8 mouse cellular contexts compared by ENCODE assay signal in the genomic region with DNA sequence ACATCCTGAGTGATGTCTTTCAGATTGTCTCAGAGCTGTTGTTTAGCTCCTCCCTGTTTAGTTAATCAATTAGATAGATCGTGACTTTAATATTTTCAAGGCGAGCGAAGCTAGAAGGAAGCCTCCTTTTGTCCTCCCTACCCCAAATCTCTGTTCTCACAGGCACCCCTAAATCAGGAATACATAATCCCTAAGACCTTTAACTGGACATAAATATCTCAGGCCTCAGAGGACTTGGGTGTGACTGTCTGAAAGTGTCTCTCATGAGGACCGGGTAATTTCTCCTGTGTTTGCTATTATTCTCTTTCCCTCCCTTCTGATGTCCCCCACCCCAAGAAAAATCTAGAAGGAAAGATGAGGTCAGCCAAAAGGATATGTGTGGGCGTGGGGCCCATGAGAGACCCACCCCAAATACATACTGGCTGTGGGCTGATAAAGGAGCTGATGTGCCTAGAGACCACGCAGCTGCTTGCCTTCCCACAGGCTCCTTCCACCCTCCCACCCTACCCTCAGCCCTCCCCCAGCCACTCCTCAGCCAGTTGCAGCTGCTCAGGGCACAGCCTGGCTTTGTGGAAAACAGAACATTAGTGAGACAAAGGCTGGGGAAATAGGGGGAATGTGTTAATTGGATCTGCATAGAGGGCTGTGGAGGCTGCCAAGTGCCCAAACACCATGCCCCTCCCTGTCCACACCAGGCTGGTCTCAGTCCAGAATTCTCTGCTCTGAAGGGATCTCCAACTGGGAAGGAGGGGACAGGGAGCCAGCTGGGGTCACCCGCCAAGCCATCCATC.
DNase-seq lines count a peak whose midpoint lies in the region; ATAC-seq and TF ChIP-seq lines count a peak whose summit lies in the region.

No protein-coding gene starts in this region.

- H3K36me3 ChIP-seq in kidney, postnatal 0 days (ENCODE audit: insufficient read depth, low read length): no peaks in the 10 kb centered on the region
- no peaks in the 10 kb centered on the region for H3K36me3 ChIP-seq in embryonic facial prominence, embryonic 10.5 days (replicated peaks)
- no peaks in the 10 kb centered on the region for H3K36me3 ChIP-seq in hindbrain, embryonic 15.5 days
- H3K36me3 ChIP-seq in neural tube, embryonic 13.5 days: no peaks in the 10 kb centered on the region

- no peaks in the 10 kb centered on the region for H3K27me3 ChIP-seq in kidney, postnatal 0 days (ENCODE audit: insufficient read depth, low read length)
- H3K27me3 ChIP-seq in embryonic facial prominence, embryonic 10.5 days (replicated peaks; ENCODE audit: low read depth, poor library complexity, severe bottlenecking): no peaks in the 10 kb centered on the region
- H3K27me3 ChIP-seq in hindbrain, embryonic 15.5 days: no peaks in the 10 kb centered on the region
- no peaks in the 10 kb centered on the region for H3K27me3 ChIP-seq in neural tube, embryonic 13.5 days

- no peaks in the 10 kb centered on the region for H3K9me3 ChIP-seq in kidney, postnatal 0 days (replicated peaks; ENCODE audit: low read length)
- H3K9me3 ChIP-seq in embryonic facial prominence, embryonic 10.5 days: 0 out of 2 replicates have a peak, but pooled peaks cover 7% of the 10 kb centered on the region
- no peaks in the 10 kb centered on the region for H3K9me3 ChIP-seq in hindbrain, embryonic 15.5 days
- H3K9me3 ChIP-seq in neural tube, embryonic 13.5 days: no peaks in the 10 kb centered on the region

- WGBS in kidney, postnatal 0 days: 49% methylated on average over 7 of the region's 7 CpGs
- WGBS in embryonic facial prominence, embryonic 10.5 days: 68% methylated on average over 7 of the region's 7 CpGs
- WGBS in hindbrain, embryonic 15.5 days: 42% methylated on average over 7 of the region's 7 CpGs
- 34% methylated on average over 7 of the region's 7 CpGs for WGBS in neural tube, embryonic 13.5 days

- H3K9ac ChIP-seq in kidney, postnatal 0 days (ENCODE audit: low read depth, low read length): no peak overlapping the region
- H3K9ac ChIP-seq in hindbrain, embryonic 15.5 days: no peak overlapping the region
- H3K9ac ChIP-seq in neural tube, embryonic 13.5 days: no peak overlapping the region

- no peak for TF ChIP-seq CTCF in kidney, postnatal 0 days (IDR thresholded peaks at IDR 0.05; ENCODE audit: low read depth)

- no peaks in the 10 kb centered on the region for H3K4me1 ChIP-seq in kidney, postnatal 0 days (replicated peaks; ENCODE audit: insufficient read depth, low read length)
- H3K4me1 ChIP-seq in embryonic facial prominence, embryonic 10.5 days: peaks cover 15% of the 10 kb centered on the region
- 0 out of 2 replicates have a peak, but pooled peaks cover 9% of the 10 kb centered on the region for H3K4me1 ChIP-seq in hindbrain, embryonic 15.5 days (replicated peaks)
- peaks cover 18% of the 10 kb centered on the region for H3K4me1 ChIP-seq in neural tube, embryonic 13.5 days (replicated peaks)

- no peak for DNase-seq in kidney, postnatal 0 days (ENCODE audit: low spot score)
- DNase-seq in kidney, adult 9 months: no peak
- DNase-seq in embryonic facial prominence, embryonic 10.5 days (ENCODE audit: low spot score): peak; percentile 18
- DNase-seq in ovary, adult 18-20 months (ENCODE audit: low spot score): no peak
- DNase-seq in adrenal gland, adult 18-20 months (ENCODE audit: low spot score in 2 of 2): no peak
- no peak for DNase-seq in gastrocnemius, postnatal 10 days

- H3K27ac ChIP-seq in kidney, postnatal 0 days: no peak overlapping the region
- H3K27ac ChIP-seq in embryonic facial prominence, embryonic 10.5 days (replicated peaks): peak overlapping the region; percentile 32; the same call in 1 of the 2 replicates
- no peak overlapping the region for H3K27ac ChIP-seq in hindbrain, embryonic 15.5 days (replicated peaks)
- peak overlapping the region; percentile 76 for H3K27ac ChIP-seq in neural tube, embryonic 13.5 days (replicated peaks)

- ATAC-seq in kidney, postnatal 0 days (replicated peaks; ENCODE audit: low FRiP score, low read depth): peak; percentile 54; the same call in 1 of the 2 replicates
- ATAC-seq in hindbrain, embryonic 15.5 days (ENCODE audit: low FRiP score, low read depth): peak; percentile 95
- ATAC-seq in neural tube, embryonic 13.5 days (ENCODE audit: low read depth): peak; percentile 98

- no peak overlapping the region for H3K4me3 ChIP-seq in kidney, postnatal 0 days (replicated peaks; ENCODE audit: low read depth, low read length)
- no peak overlapping the region for H3K4me3 ChIP-seq in embryonic facial prominence, embryonic 10.5 days
- H3K4me3 ChIP-seq in hindbrain, embryonic 15.5 days: no peak overlapping the region
- no peak overlapping the region for H3K4me3 ChIP-seq in neural tube, embryonic 13.5 days

- no peak overlapping the region for H3K4me2 ChIP-seq in kidney, postnatal 0 days (ENCODE audit: low read length)
- no peak overlapping the region for H3K4me2 ChIP-seq in hindbrain, embryonic 15.5 days
- H3K4me2 ChIP-seq in neural tube, embryonic 13.5 days: no peak overlapping the region

Comparison
In these comparisons a context has a peak if more than half of its experiments do, and no peak if none do; other contexts are left out.
1. H3K27ac ChIP-seq: peak in embryonic facial prominence, embryonic 10.5 days (single experiment) and neural tube, embryonic 13.5 days (single experiment); none in kidney, postnatal 0 days (single experiment) and hindbrain, embryonic 15.5 days (single experiment).
2. Peak in every context shown above with its lines, with median percentiles within 50 percentile points of each other: ATAC-seq.